Mouse (Mus musculus): ENCODE results near the gene Dlat.

Gene Dlat

GRCm38 (mm10) chr9:50593544-50593943 is 66.0 kb downstream of the Dlat start:
- DNase-seq (ENCODE audit: low read depth), result peak; percentile 78

- DNase-seq (ENCODE audit: low read depth), result no peak
Measured at GRCm38 (mm10) chr9:50592955-50593354, 66.6 kb downstream of the Dlat start.

GRCm38 (mm10) chr9:50590856-50591518 is 68.6 kb downstream of the Dlat start:
- DNase-seq (ENCODE audit: low read depth), result peak; percentile 69

- DNase-seq (ENCODE audit: low read depth), result no peak
Measured at GRCm38 (mm10) chr9:50586955-50587354, 72.6 kb downstream of the Dlat start.

- no peak for DNase-seq (ENCODE audit: low read depth)
Measured at GRCm38 (mm10) chr9:50585145-50585818, 74.3 kb downstream of the Dlat start.

Measured in induced T-regulatory cell, adult 2 months (primary cell).